Mouse (Mus musculus) left cerebral cortex, postnatal 14 days (tissue): Measurements from ENCODE around the gene Rnase13. TPM values are rescaled to one million over a fixed set of nuclear protein-coding genes. Genes with fewer than 3 reads are reported as not detected.
"Not testable (repeated sequence)": the region's sequence is repeated elsewhere in the genome, so short reads cannot be mapped to it uniquely, and the experiment has no call there.

Experiments used
- DNase-seq, 2 experiments: peaks; one replicate each; pipeline ENCODE4 v3.0.0; 2021 to 2022; ENCODE audit warnings: low spot score in 2 of 2, mixed read lengths in 1 of 2
- intact Hi-C: fragments of 180-260 bp; cut with DNase I; formaldehyde crosslinking; loops from one replicate; pipeline ENCODE4 v1.15.1; 2025
- long read RNA-seq, 2 experiments: library from polyadenylated mRNA; stranded (forward); transcript quantifications; one replicate each; pipeline ENCODE4 v2.0.0; 2021
- total RNA-seq, 2 experiments: library from RNA; stranded (reverse); gene quantifications; 2 replicates each; pipeline ENCODE4 v1.2.3; 2021

Rnase13 gene
- not detected for total RNA-seq
- long read RNA-seq, experiment 1: 0 reads
- long read RNA-seq, experiment 2: 0 reads

DNA sequence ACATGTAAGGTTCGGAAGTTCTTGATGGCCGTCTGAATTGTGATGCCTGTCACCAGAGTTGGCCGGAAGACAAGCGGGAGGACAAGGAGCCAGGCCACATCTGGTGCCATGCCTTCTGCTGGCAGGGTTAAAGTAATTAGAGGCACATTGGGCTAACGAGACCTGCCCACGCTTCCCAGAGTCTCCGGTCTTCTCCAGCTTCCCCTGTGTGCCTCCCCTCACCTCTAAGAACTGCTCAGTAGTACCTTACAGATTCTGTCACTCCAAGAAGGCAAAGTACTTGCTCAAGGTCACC lies at the start of gene Rnase13:
Gene Rnase13, minus strand, starts transcription at position 203 of the 295 bp plus-strand sequence.
- intact Hi-C loops: no loop called here
- no peak for DNase-seq

DNA sequence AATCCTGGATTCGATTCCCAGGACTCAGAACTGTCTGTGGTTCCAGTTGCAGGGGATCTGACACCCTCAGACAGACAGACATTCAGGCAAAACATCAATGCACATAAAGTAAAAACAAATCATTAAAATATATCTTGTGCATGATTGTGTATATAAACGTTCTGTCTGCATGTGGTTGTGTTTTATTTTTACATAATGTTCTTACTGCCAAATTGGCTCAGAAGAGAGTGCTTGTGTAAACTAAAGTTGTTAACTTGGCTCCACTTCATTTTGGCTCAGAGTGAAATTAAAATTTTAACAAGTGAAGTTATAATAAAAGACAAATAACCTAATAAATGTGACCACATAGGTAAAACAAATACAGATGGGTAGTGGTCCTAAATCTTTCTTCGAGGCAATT lies 44.8 kb upstream of the Rnase13 start:
- intact Hi-C loops: no loop called here
- DNase-seq: no peak

DNA sequence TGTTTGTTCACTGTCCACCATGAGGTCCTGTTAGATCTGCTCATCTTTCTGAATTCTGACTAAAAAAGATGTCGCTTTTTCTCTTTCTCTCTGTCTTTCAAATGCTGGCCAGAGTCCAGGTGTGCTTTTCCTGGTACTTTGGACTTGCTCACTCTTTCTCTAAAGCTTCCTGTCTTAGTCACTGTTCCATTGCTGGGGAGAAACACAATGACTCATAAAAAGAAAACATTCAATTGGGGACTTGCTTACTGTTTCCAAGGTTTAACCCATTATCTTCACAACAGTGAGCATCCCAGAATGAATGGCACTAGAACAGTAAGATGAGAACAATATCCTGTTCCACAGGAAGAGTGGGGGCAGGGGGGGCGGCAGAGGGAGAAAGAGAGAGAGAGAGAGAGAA lies 37.7 kb upstream of the Rnase13 start:
- DNase-seq: no peak
- intact Hi-C loops: no loop called here

DNA sequence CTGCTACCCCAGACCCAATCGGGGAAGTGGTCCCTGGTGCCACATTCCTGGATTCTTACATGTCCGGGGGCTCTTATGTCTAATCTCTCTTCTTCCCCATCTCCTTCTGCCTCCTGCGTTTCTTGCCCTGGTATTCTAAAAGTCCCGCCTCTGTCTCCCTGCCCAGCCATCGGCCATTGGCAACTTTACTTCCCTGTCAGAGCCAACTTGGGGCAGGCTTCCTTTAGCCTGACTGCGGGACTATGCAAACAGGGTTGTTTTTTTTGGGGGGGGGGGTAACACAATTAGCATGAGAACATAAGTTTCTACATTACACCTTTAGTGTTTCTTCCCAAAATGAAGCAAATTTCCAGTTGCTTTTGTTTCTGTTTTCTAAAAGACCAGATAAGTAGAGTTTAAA lies 20.8 kb upstream of the Rnase13 start:
- no peak for DNase-seq
- intact Hi-C loops: no loop called here

DNA sequence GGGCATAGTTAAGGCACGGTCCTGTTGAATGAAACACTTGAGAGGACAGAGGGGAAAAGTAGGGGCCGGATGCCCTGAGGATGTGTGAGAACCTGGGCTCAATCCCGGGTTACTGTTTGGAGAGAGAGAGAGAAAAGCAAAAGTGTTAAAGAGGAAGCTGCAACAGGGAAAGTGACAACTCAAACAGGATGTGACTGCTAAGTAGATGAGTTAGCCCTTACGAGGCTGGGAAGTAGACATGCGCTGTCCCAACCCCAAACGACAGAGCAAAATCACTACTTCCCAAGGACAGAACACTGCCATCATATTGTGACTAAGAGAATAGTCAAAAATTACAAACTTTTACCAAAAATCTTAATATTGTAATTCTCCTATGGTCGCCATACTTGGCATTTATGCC lies 19.7 kb upstream of the Rnase13 start:
- no peak for DNase-seq
- intact Hi-C loops: no loop called here

DNA sequence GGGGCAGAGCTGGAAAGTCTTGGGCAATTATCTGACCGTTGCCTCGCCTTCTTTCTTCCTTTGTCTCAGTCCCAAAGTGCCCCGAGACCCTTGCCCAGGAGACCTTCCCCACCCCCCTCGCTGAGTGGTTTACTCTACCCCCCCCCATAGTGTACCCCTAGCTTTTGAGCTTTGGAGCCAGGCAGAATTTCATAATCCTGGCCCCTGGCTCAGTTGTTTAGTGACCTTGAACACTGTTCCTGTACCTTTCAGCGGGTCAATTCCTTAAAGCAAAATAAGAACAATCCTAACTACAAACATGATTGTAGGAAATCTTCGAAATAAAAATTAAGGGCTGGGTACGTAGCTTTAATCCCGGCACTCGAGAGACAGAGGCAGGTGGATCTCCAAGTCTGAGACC lies 19.0 kb upstream of the Rnase13 start:
- no peak for DNase-seq
- intact Hi-C loops: no loop called here

DNA sequence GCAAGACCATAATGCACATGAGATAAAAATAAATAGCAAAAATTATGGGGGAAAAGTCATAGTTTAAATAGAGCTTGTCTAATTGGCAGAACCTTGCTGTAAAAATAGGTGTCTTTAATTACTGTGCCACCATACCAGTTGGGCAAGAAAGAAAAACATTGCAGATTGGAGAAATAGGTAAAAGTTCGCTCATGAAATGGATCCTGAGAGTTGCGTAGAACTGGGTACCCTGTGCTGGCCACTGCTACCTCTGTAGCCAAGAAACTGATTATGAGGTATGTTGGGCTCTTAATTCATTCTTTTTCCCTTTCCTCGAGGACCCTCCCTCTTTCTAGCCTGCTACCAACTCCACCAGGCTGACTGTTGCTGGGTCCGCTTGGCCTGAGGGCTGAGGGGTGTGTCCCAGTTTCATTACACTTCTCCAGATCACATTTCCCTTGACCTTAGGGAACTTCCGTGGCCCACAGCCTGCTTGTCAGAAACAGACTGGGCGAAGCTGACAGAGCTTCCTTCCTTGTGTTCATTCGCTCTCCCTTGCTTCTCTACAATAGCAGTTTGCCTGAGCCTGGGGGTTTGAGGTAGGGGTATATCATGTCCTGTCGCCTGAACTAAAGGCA lies 18.5 kb upstream of the Rnase13 start:
- intact Hi-C loops: no loop called here
- no peak for DNase-seq

DNA sequence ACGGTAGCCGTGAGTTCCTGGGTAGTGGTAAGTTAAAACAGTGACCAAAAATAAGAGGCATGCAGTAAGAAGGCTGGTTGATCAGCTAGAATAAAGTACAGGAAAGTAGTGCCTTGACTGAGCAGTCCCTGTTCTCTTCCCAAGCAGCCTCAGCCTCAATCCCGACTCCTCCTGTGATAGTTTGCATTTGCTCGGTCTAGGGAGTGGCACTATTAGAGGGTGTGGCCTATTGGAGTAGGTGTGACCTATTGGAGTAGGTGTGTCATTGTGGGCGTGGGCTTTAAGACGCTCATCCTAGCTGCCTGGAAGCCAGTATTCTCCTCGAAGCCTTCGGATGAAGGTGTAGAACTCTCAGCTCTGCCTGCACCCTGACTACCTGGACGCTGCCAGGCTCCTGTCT lies 16.4 kb upstream of the Rnase13 start:
- intact Hi-C loops: no loop called here
- DNase-seq: no peak

DNA sequence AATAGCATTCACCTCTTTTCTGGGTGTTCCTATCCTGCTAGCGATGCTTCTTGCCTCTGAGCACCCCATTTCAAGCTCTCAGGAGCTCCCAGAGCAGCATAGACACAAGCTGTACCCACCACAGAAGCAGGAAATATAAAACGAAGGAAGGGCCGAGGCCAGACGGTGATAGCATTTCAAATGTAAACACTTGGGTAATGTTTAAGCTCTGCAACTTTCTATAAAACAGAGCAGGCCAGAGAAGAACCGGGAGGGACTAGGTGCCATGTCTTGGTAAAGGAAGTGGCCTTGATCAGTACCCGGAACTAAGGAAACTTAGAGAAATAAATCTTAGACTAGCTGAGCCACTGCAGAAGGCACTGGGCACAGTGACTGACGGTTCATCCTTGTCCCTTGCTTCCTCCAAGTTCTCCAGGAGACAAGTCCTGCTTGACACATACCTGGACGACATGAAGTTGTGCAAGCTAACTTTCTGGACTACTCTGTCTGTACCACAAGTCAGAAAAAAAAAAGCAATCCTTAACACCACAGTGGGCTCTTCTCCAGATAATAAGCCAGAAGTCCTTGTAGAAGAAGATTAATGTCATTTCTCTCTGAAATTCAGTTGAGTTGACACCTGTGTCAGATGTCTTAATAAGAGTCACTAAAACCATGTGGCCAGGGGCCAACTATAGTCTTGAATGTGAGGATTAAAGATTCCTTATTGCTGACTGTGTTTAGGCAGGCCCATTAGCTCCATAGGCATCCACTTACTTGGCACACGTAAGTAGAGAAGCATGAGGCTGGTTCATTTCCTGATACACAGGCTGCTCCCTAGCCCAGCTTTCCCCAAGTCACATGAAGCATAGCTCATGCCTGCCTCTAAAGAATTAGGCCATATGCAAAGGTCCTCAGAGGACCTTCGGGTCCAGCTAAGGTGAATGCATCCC lies 9.8 kb upstream of the Rnase13 start:
- intact Hi-C loops: loop anchor here (5.0 kb wide), 1 partner anchor 55 kb away; no protein-coding TSS in a partner anchor
- no peak for DNase-seq

DNA sequence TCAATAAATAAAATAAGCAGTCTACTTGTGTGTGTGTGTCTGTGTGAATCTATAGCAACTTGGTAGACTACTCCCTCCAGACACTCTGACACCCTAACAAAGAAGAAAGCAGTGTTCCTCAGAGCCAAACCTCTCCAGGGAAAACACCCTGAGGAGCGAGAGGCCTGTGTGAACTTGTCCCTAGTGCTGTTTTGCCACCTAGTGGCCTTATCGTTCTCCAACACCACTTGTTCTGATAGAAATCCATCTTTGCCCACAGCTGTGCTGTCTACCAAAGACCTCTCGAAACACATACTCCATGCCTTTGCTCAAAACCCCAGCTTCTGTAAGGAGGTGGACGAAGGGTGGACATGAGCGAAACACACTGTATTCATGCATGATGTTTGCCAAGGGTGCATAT lies 8.3 kb upstream of the Rnase13 start:
- intact Hi-C loops: loop anchor here (2.0 to 5.0 kb wide), 2 partner anchors 26 to 56 kb away; no protein-coding TSS in a partner anchor
- peak; percentile 78 for DNase-seq

DNA sequence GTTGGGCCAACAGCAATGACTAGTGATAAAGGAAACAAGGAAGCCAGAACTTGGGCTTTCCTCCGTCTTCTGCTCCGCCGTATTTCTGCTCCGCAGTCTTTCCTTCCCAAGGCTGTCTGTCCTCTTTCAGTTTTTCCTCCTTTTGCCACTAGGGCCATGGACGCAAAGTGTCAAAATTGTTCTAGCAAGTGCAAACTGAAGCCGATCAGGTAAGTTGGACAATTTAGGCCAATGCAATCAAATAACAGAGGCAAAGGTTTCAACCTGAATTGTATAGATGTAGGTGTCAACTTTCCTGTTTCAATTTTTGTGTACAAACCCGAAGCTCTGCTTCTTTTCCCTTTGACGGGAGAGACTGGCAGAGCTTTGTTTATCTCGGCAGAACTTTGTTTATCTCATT lies 7.4 kb upstream of the Rnase13 start:
- intact Hi-C loops: loop anchor here (2.0 to 5.0 kb wide), 2 partner anchors 25 to 57 kb away; no protein-coding TSS in a partner anchor

DNA sequence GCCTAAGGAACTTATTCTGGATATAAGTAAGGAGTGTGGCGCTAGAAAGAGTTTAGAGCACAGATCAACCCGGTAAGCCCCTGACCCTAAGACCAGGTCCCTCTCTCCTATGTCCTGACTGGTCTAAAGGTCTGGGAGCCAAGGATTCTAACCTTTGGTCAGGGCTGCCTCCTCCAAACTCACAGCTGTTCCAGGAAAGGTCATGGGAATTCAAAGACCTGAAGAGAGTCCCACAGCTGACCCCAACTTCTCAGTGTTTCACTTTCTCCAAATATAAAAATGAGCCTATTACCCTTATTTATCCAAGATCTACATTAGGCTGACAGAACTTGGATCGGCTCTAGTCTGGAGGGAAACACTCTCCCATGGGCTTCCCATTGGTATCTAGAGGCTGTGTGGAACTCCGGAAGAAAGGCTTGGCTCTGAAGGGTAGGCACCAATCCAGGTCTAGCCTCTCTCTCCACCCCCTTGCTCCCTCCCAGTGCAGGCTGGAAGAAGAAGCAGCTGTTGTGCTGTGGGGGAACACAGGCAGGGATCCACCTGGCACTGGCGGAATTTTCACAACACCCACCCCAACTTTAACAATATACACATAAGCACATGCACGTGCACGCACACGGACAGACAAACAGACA lies 6.9 kb upstream of the Rnase13 start:
- intact Hi-C loops: no loop called here
- DNase-seq: peak; percentile 66 to 84

More for the DNA sequence above, 7.4 kb upstream of the Rnase13 start:
- no peak for DNase-seq

DNA sequence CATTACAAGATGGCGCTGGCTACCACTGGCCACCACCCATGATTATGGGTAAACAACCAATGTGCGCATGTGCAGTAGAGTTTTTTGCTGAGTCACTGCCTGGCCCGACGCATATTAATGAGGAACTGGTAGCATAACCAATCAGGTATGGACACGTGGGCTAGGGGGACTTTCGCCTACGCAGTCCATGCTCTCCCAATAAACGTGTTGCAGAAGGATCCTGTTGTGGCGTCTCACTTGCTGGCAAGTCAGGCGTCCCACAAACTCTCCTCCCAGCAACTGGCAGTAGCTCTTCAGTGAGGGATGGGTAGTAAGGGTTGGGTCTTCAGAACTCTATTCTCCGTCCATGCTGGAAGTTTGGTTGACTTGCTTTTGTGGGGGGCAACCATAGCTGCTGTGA lies 4.4 kb upstream of the Rnase13 start:
- intact Hi-C loops, DNase-seq: not testable (repeated sequence)

DNA sequence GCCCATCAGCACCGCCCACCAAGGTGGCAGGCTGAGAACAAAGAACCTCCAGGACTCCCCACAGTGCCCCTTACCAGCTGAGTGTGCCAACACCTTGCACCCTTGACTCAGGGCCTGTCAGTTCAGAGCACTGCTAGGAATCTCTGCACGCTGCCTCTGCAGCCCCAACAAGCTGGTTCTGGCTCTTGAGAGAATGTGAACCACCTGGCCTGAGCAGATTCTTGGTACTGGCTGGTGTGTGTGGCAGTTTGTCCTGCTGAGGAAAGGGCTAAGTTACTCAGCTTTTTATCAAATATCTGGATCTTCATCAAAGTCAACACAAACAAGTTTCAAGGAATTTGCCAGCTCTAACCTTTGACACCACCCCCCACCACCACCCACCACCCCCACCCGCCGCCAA lies 919 bp upstream of the Rnase13 start:
- intact Hi-C loops: no loop called here
- DNase-seq: no peak

DNA sequence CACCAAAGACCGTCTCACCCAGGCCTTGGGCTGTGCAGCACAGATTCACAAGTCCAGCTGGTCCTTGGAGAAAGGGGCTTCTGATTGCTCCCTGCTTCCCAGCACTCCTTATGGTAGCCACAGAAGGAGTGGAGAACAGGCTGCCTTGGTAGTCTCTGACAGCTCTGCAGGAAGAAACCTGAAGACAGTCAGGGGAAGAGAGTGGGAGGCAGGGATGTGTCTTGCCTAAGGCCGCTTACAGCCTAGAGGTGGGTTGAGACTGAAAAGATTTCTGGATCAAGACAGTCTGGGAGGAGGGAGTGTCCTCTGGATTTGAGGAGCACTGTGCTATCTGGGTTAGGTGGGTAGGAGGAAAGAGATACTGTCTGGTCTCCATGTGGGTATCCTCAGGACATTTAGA lies 337 bp upstream of the Rnase13 start:
- no peak for DNase-seq
- intact Hi-C loops: no loop called here

DNA sequence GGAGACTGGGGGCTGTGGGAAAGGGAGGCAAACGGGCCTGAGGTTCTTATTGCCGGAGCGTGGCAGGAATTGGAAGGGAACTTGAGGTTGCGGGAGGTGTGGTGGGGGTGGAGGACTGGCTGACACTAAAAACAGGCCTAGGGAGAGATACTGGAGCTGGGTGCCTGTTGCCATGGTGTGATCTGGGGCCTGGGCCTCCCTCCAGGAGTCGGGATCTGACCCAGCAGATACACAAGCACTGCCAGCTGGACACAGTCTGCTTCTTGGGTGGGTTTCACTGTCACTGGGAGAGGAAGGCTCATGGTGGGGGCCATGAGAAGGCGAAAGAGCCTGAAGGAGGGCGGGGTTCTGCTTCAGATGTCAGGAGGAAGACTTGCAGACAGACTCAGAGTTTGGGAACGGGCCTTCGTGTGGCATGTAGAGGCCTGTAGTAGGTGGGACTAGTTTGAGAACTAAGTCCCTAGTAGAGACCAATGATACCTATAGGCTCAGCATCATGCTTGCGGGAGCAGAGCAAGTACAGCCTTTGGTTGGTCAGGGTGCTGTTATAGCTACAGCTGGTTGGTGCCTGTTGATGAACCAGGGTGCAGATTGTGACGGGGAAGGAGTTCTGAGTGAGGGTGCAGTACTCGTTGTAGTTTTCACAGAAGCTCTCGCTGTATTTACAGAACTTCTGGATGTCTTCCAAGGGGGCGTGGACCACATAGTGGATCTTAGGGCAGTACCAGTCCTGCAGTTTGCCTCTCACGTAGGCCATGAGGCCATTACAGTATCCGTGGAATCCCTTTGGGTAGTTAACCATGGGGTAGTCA lies 608 bp downstream of the Rnase13 start:
- intact Hi-C loops: no loop called here

DNA sequence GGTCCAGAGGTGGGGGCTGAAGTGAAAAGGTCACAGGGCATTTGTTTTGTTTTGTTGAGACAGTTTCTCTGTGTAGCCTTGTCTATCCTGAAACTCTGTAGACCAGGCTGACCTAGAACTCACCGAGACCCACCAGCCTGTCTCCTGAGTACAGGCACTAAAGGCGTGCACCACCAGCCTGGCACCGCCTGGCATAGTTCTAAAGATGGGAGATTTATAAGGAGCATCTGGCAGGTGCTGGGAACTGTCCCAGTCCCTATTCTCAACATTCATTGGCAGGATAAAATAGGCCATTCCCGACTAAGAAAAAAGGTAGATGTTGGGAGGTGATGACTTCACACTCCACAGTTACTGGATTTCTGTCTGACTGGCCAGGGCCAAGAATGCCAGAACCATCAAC lies 3.6 kb downstream of the Rnase13 start:
- DNase-seq: no peak
- intact Hi-C loops: no loop called here

More for the DNA sequence above, 608 bp downstream of the Rnase13 start:
- DNase-seq: peak; percentile 46 to 66

DNA sequence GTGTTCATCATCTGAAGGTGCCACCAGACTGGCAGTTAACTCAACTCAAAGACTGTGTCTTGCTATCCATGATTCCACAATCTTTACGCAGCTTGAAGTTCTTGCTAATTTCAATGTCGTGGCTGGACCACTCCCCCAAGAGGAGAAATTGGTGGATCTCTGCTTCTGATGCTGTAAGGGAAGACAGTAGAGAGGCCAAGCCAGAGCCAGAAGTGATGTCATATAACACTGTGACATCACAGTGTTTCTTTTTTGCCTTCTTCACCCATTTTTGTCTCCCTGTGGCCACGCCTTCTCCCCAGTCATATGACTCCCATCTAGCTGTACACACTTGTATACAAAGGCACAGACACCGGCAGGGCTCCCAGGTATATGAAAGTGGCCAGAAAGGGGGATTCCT lies 4.4 kb downstream of the Rnase13 start, which contains the start of gene Tppp2:
Gene Tppp2, plus strand, starts transcription at position 301 of the 400 bp plus-strand sequence.
- intact Hi-C loops: no loop called here
- no peak for DNase-seq

DNA sequence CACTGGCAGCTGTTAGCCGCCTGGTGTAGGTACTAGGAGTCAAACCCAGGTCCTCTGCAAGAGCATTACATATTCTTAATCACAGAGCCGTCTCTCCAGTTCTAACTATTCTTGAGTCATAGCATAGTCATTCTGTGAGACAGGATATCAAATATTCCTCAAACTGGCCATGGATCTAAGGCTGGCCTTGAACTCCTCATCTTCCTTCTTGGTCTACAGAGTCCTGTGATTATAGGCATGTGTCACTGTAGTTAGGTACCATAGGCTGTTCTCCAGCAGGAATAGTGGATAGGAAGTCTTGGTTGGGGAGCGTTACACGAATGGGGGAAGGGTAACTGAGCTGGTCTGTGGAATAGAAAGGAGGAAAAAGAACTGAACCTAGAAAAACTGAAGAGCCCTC lies 6.0 kb downstream of the Rnase13 start:
- intact Hi-C loops: no loop called here
- DNase-seq: no peak
